Mouse (Mus musculus) T-helper 1 cell (primary cell): ENCODE data around the gene Mt2.

Source experiments
- in situ Hi-C: fragments of 300-600 bp; cut with MboI, MseI; formaldehyde crosslinking; loops from one replicate; pipeline ENCODE4 v1.15.1; 2025; ENCODE audit warnings: high pct_unique_total_duplicates

Mt2 gene

DNA sequence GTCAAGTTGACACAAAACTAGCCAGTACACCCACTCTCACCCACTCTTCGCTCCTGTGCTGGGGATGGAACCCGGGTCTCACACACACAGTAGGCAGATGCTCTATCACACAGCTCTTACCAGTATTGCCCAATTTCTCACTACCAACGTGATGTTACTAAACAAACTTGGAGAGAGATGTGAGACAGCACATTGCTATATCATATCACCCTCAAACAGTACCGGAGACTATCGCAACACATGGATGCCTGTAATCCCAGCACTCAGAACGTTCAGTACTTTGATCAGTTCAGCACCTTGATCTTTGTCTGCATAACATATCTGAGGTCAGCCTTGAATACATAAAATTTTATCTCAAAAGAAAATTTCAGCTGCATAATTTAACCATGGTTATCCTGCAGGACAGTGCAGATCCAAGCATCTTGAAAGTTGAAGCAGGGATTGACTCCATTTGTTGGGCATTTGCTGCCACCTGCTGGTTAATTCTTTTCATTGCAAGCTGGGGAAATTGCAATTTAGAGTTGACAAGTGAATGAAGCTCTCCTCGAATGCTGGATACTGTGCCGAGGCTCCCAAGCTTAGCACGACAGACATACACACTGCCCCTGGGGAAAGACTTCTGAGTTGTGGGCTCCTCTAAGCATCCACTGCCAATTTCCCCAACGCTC lies 26.9 kb downstream of the Mt2 start:
- in situ Hi-C loops: no loop called here

DNA sequence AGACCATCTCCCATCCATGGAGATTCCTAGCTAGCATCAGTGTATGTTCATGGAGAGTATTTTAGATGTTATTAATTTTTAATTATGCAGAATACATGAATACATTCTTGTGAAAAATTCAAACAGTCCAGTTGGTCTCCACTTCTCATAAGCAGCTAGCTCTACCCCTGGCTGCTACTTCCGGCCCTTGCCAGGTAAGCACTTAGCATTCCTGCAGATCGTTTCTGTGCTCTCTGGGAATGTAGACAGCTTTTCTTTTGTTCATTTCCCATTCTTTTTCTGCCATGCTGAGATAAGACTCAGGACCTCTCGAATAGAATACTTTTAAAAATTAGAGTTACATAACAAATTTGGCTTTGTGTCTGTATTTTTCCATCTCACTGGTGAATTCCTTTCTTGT lies 31.6 kb downstream of the Mt2 start:
- in situ Hi-C loops: loop anchor here (5.0 to 25.0 kb wide), 4 partner anchors 37 to 1317 kb away; no protein-coding TSS in a partner anchor

- in situ Hi-C loops: loop anchor here (5.0 to 25.0 kb wide), 3 partner anchors 168 to 1318 kb away; partner anchors contain the start of genes Nudt21 and Ogfod1
Observed at GRCm38 (mm10) chr8:94205736-94206135, 33.3 kb downstream of the Mt2 start.

GRCm38 (mm10) chr8:94206256-94206655 lies 33.8 kb downstream of the Mt2 start:
- in situ Hi-C loops: loop anchor here (5.0 to 25.0 kb wide), 3 partner anchors 169 to 1319 kb away; partner anchors contain the start of genes Nudt21 and Ogfod1

DNA sequence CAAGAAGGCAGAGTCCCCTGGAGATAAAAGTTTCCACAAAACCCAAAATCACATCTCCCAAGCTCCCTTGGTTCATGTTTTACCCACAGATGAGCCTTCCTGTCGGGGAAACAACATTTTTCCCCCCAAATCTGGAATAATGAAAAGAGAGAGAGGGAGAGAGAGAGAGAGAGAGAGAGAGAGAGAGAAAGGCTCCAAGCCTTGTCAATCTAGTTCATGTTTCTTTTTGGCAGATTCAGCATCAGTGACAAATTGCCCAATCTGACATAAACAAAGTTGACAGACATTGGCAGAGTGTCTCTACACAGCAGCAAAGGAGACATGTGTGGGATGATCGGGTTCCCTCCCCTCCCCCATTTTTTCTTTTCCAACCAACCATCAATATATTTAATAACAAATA lies 35.0 kb downstream of the Mt2 start:
- in situ Hi-C loops: loop anchor here (5.0 to 25.0 kb wide), 3 partner anchors 170 to 1320 kb away; partner anchors contain the start of genes Nudt21 and Ogfod1

GRCm38 (mm10) chr8:94209639-94210038 lies 37.2 kb downstream of the Mt2 start:
- in situ Hi-C loops: loop anchor here (5.0 to 25.0 kb wide), 3 partner anchors 172 to 1322 kb away; partner anchors contain the start of genes Nudt21 and Ogfod1

DNA sequence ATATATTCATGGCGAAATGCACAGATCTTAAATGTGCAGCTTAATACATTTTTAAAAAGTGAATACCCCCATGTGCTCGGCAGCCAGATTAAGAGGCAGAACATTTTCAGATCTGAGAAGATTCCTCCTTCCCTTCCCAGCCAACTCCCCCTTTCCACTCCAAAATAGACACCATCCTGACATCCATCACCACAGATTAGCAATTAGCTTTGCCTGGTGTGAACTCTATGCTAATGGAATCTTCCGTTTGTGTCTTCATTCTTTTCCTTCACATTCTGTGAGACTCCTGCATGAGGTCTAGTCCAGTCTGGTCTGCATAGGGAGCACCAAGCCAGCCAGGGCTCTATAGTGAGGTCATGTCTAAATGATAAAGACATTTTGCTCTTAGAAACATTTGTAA lies 37.8 kb downstream of the Mt2 start:
- in situ Hi-C loops: loop anchor here (25.0 kb wide), 1 partner anchor 1323 kb away; no protein-coding TSS in a partner anchor

DNA sequence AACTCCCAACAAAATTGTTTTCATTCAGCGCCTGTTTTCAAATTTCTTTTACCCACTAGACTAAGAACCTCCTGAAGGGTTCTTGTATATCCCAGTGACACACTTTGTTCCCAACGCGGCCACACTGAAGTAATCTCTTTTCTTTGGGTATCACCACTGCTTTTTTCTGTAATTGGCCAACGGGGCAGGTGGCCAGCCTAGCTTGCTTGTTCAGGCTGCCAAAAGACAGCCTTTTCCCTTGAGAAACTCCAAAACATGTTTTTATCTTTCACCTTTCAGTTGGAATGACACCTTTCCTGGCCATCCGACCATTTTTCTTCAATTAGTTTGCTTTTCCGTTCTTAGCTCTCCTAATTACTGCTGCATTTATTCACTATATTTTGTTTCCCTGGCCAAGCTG lies 41.4 kb downstream of the Mt2 start:
- in situ Hi-C loops: loop anchor here (25.0 kb wide), 1 partner anchor 1327 kb away; no protein-coding TSS in a partner anchor

DNA sequence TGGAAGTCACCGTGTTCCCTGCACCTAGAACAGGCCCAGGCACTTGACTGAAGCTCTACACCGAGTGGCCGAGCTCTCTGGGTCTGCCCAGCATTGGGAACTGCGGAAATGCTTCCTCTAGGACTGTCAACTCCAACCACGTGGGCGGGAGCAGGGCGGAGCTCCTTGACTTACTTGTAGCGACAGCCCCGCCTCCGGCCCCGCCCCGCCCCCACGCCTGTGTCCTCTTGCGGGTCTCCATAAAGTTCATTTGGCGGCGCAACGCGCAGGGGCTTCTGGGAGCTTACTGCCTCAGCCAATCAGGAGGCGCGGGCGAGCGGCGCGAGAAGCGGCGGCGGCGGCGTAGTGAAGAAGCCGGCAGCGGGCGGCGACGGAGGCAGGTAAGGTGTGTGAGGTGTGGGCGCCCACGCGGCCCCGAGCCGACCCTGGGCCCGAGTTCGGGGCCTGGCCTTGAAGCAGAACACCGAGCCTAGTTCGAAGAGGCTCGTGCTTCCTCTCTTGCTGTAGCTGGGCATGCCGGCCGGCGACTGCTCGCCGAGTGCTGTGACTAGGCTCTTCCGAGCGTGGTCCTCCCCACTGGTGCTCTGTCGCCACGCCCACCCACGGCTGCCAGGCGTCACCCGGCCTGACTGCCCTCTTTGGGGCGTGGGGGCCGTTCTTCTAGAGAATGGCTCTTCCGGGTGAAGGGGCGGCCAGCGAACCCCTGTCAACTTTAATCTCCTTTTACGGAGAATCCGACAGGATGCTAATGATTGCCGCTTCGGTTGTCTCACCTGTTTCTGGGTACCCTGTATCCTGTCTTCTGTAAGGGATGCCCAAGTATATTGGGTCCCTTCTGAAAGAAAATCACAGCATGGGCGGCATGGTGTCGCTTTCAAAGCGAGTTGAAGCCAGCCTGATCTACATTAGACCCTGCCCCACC lies 42.0 kb downstream of the Mt2 start, which contains the start of gene Nup93:
Gene Nup93, plus strand, starts transcription at position 313 of the 922 bp plus-strand sequence.
- in situ Hi-C loops: loop anchor here (25.0 kb wide), 1 partner anchor 1327 kb away; no protein-coding TSS in a partner anchor
